Mouse (Mus musculus): ENCODE results near the gene A830018L16Rik.

- TF ChIP-seq CTCF (IDR thresholded peaks at IDR 0.05; ENCODE audit: low read depth, low read length), result no peak
- TF ChIP-seq POLR2A (IDR thresholded peaks at IDR 0.05; ENCODE audit: insufficient read depth, low read length), result no peak
- no peak for TF ChIP-seq EP300 (IDR thresholded peaks at IDR 0.05; ENCODE audit: insufficient read depth, low read depth, low read length)
Observed at GRCm38 (mm10) chr1:11405527-11405926, 8.4 kb upstream of the A830018L16Rik start.

Measured in ES-Bruce4 (cell line).